Mouse (Mus musculus) midbrain, postnatal 0 days (tissue): ENCODE results near the gene Tet1. TPM values are rescaled to one million over a fixed set of nuclear protein-coding genes. Genes with fewer than 3 reads are reported as not detected.
A peak's percentile ranks its signal among the peaks of the same experiment; 100 is the strongest.
"Not testable (repeated sequence)": the region's sequence is repeated elsewhere in the genome, so short reads cannot be mapped to it uniquely, and the experiment has no call there.

Experiments
- ATAC-seq: fragments of 200-750 bp; cut with Nextera tagmentation; 2 replicates; pipeline ENCODE4 v1.8.0; 2017; ENCODE audit warnings: moderate number of reproducible peaks, mild to moderate bottlenecking, moderate TSS enrichment, moderate library complexity; ENCODE audit not compliant: low FRiP score
- DNase-seq: peaks from one replicate; pipeline ENCODE4 v3.0.0-alpha.2; 2015; ENCODE audit warnings: low spot score
- H3K27ac ChIP-seq: fragments of 300-500 bp; sonication (generic); 2 replicates; pipeline ENCODE4 v1.5.1; 2014; ENCODE audit warnings: low read depth, mild to moderate bottlenecking, low read length, mixed read lengths
- H3K27me3 ChIP-seq: fragments of 300-500 bp; sonication (generic); 2 replicates; pipeline ENCODE4 v1.6.1; 2014; ENCODE audit warnings: low read length, control low read depth, mixed read lengths; ENCODE audit not compliant: insufficient read depth
- H3K36me3 ChIP-seq: fragments of 300-500 bp; sonication (generic); 2 replicates; pipeline ENCODE4 v1.6.1; 2014; ENCODE audit warnings: low read length, control low read depth, mixed read lengths; ENCODE audit not compliant: insufficient read depth
- H3K4me1 ChIP-seq: fragments of 300-500 bp; sonication (generic); 2 replicates; pipeline ENCODE4 v1.6.1; 2014; ENCODE audit warnings: mild to moderate bottlenecking, control low read depth, antibody characterized with exemption, low read length, mixed read lengths; ENCODE audit not compliant: insufficient read depth
- H3K4me2 ChIP-seq: fragments of 300-500 bp; sonication (generic); 2 replicates; pipeline ENCODE4 v1.6.1; 2014; ENCODE audit warnings: low read depth, mild to moderate bottlenecking, low read length, mixed read lengths; ENCODE audit not compliant: poor library complexity, severe bottlenecking
- H3K4me3 ChIP-seq: fragments of 300-500 bp; sonication (generic); 2 replicates; pipeline ENCODE4 v1.5.1; 2014; ENCODE audit warnings: low read depth, mild to moderate bottlenecking, low read length, moderate library complexity
- H3K9ac ChIP-seq: fragments of 300-500 bp; sonication (generic); replicated peaks from 2 replicates; pipeline ENCODE4 v1.6.1; 2014; ENCODE audit warnings: mild to moderate bottlenecking, low read length, moderate library complexity, mixed read lengths; ENCODE audit not compliant: poor library complexity, severe bottlenecking
- H3K9me3 ChIP-seq: fragments of 300-500 bp; sonication (generic); 2 replicates; pipeline ENCODE4 v1.6.1; 2016; ENCODE audit warnings: low read length, control low read depth
- CTCF ChIP-seq: IDR thresholded peaks from 2 replicates; pipeline ENCODE4 v1.5.1; 2016; ENCODE audit warnings: antibody characterized with exemption, mild to moderate bottlenecking
- WGBS: fragments of 180-500 bp; shearing (Covaris S2); extraction: QIAGEN DNeasy Blood & Tissue Kit; methylation state at CpG from one replicate; pipeline ENCODE4 v1.1.7; 2014; 5-methylcytosine and 5-hydroxymethylcytosine counted together
- polyA plus RNA-seq: library from polyadenylated mRNA; unstranded; fragments of >200 nt; fragmentation: Nextera tagmentation; extraction: Ambion mirVana; gene quantifications from 2 replicates; pipeline ENCODE4 v1.2.1, GENCODE M21; 2015
- total RNA-seq: library from RNA; depleted of rRNA; stranded (reverse); fragments of >200 nt; gene quantifications from 2 replicates; pipeline ENCODE4 v1.2.3, GENCODE M21; 2014; rRNA removed

Gene Tet1
- total RNA-seq (29.0 and 40.5 TPM in 2 replicates), polyA plus RNA-seq (31.1 and 34.9 TPM in 2 replicates)

DNA sequence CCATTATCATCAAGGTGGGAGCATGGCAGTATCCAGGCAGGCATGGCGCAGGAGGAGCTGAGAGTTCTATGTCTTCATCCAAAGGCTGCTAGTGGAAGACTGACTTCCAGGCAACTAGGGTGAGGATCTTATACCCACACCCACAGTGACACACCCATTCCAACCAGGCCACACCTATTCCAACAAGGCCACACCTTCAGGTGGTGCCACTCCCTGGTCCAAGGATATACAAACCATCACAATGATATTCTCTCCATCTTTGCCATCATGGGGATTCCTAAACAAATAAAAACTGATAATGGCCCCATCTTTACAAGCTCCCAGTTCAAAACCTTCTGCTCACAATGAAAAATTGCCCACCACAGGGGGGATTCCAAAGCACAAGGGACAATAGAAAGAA is at the start of gene Tet1:
Gene Tet1, minus strand, starts transcription at position 101 of the 400 bp plus-strand sequence.
- not testable (repeated sequence) for H3K4me1 ChIP-seq, DNase-seq, H3K27ac ChIP-seq, H3K9ac ChIP-seq, H3K36me3 ChIP-seq, H3K4me3 ChIP-seq, H3K9me3 ChIP-seq, ATAC-seq, H3K4me2 ChIP-seq, H3K27me3 ChIP-seq
- WGBS = no CpG with 5 or more reads among the region's 1 CpGs

DNA sequence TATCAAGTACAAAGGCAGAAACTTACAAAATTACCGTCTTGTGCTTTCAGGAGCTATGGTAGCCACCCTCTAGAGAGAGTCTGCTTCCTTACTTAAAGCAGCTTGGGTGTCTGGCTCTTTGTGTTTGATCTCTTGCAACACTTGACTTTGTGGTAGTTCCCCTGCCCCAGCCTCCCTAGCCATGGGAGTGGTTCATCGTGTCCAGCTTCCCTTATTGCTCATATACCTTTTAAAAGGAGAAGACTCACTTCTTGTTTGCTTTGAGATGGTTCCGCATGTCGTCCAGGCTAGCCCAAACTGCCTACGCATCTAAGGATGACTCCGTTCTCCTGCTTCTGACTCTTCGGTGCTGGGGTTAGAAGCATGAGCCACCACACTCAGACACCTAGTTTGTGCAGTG is 39.8 kb upstream of the Tet1 start:
- DNase-seq = no peak
- TF ChIP-seq CTCF = no peak
- Histone ChIP-seq H3K36me3 (peaks cover 13% of the 10 kb centered on the region; the same call in 1 of the 2 replicates), H3K9me3 (no peaks in the 10 kb centered on the region), H3K27me3 (no peaks in the 10 kb centered on the region), H3K27ac (no peak overlapping the region), H3K4me2 (no peak overlapping the region), H3K9ac (no peak overlapping the region), H3K4me1 (no peaks in the 10 kb centered on the region), H3K4me3 (no peak overlapping the region)
- WGBS = 98% methylated on average over 7 of the region's 7 CpGs
- no peak for ATAC-seq

DNA sequence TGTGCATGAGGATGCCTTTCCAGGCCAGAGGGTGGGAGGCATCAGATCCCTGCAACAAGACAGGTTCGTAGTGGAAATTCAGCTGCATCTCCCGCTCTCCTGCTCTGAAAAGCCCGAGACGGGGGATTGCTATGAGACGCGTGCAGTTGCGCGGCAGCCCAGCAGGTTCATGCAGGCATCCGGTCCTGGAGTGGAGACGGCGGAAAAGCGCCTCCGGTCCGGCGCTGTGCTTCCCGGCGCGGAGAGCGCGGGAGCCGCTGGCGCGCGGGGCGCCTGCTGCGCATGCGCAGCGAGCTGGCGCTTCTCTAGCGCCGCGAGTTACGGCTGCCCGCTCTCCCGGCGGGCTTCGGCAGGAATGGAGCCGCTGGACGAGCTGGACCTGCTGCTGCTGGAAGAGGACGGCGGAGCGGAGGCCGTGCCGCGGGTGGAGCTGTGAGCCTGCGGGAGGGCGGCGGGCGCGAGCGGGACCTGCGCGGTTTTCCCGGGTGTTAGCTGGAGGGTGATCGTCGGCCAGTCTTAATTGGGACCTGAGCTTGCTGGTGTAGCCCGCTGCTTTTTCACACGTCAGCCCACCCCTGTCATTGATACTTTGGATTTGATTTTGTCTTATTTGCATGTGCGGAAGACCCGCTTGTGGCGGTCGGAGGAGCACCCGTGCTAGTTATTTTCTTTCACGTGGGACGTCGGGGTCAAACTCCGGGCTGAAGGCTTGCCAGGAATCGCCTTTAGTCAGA is 38.1 kb upstream of the Tet1 start, which contains the start of gene Dna2:
Gene Dna2, plus strand, starts transcription at position 289 of the 734 bp plus-strand sequence.
- Histone ChIP-seq H3K4me2 (peak within 1 kb of the TSS; percentile 70), H3K4me3 (peak within 1 kb of the TSS; percentile 70), H3K9ac (peak within 1 kb of the TSS; percentile 64), H3K9me3 (no peaks in the 10 kb centered on the region), H3K27ac (peak within 1 kb of the TSS; percentile 55; the same call in 1 of the 2 replicates), H3K4me1 (no peaks in the 10 kb centered on the region), H3K36me3 (peaks cover 20% of the 10 kb centered on the region; the same call in 1 of the 2 replicates), H3K27me3 (no peaks in the 10 kb centered on the region)
- under 1% methylated on average over 62 of the region's 68 CpGs for WGBS
- peak; percentile 46; the same call in 1 of the 2 replicates for TF ChIP-seq CTCF
- peak; percentile 80 for ATAC-seq
- DNase-seq = peak; percentile 87

DNA sequence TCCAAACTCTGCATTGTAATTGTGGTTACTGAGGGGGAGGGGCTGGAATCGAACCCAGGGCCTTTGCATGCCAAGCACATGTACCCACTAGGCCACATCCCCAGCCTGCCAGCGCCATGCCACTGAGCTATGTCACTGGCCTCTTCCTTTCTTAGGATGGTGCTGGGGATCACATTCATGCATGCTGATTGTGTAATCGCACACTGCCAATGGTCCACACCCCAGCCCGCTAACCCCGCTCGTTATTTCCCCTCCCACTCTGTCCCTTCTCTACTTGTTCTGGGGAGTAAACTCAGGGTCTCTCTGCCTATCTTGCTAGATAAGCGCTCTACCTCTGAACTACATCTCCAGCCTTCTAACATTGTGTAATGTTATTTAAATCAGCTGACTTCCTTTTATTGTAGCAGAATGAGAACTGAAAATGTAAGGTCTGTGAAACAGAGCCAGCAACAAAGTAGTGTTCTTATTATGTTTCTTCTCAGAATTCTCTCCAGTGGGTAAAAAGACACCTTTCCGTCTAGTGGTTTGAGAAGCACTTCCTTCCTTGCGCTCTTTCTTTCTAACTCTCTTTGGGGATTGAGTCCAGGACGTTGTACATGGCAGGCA is 36.3 kb upstream of the Tet1 start:
- DNase-seq (no peak), ATAC-seq (no peak)
- Histone ChIP-seq H3K9ac (no peak overlapping the region), H3K4me2 (no peak overlapping the region), H3K9me3 (no peaks in the 10 kb centered on the region), H3K4me1 (no peaks in the 10 kb centered on the region), H3K27me3 (no peaks in the 10 kb centered on the region), H3K27ac (no peak overlapping the region), H3K4me3 (no peak overlapping the region), H3K36me3 (peaks cover 23% of the 10 kb centered on the region)
- no peak for TF ChIP-seq CTCF
- 90% methylated on average over 10 of the region's 10 CpGs for WGBS

DNA sequence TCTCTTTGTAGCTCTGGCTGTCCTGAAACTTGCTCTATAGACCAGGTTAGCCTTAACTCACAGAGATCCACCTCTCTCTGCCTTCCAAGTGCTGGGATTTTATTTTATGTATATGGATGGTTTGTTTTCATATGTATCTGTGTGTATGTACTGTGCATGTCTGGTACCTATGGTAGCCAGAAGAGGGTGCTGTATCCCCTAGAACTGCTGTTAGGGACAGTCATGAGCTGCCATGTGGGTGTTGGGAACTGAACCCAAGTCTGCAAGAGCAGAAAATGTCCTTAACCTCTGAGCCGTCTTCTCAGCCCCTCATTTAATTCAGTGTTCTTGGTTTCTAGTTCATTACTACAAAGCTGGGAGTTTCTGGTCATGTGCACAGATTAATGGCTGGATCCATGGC is 23.6 kb upstream of the Tet1 start:
- Histone ChIP-seq H3K27me3 (no peaks in the 10 kb centered on the region), H3K4me2 (no peak overlapping the region), H3K27ac (no peak overlapping the region), H3K9ac (no peak overlapping the region), H3K4me1 (no peaks in the 10 kb centered on the region), H3K36me3 (peaks cover 26% of the 10 kb centered on the region), H3K4me3 (no peak overlapping the region), H3K9me3 (no peaks in the 10 kb centered on the region)
- no peak for ATAC-seq
- DNase-seq = no peak
- peak; percentile 22; the same call in 1 of the 2 replicates for TF ChIP-seq CTCF
- 97% methylated on average over 1 of the region's 1 CpGs for WGBS

DNA sequence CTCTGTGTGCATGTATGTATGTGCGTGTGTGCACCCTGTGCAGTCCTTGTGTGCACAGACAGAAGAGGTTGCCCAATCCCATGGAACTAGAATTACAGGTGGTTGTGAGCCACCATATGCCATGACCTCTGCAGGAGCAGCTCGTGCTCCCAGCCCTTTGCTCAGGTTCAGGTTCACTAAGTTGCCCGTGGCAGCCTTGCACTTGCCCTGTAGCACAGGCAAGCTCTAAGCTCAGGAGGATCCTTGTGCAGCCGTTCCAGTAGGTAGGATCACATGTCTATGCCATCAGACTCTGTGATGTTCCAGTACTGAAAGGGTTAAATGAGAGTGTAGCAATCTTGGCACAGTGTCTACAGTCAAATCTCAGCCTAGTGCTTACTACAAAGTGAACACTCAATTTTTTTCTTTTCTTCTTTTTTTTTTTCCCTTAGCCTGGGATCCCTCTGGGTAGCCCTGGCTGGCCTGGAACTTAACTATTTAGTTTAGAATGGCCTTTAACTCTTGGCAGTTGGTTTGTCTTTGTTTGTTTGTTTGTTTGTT is 15.4 kb upstream of the Tet1 start:
- Histone ChIP-seq H3K9ac (no peak overlapping the region), H3K27ac (no peak overlapping the region), H3K4me3 (no peak overlapping the region), H3K4me2 (no peak overlapping the region), H3K27me3 (no peaks in the 10 kb centered on the region), H3K9me3 (no peaks in the 10 kb centered on the region), H3K36me3 (peaks cover 10% of the 10 kb centered on the region), H3K4me1 (no peaks in the 10 kb centered on the region)
- TF ChIP-seq CTCF = no peak
- DNase-seq (no peak), ATAC-seq (no peak)
- 88% methylated on average over 4 of the region's 4 CpGs for WGBS
